Mouse (Mus musculus): ENCODE results near the gene Rassf3.

- TF ChIP-seq CTCF (conservative IDR thresholded peaks at IDR 0.05; ENCODE audit: low read length) (no peak), POU5F1 (IDR thresholded peaks at IDR 0.05; ENCODE audit: borderline replicate concordance, low read length) (no peak), NANOG (IDR thresholded peaks at IDR 0.05; ENCODE audit: borderline replicate concordance, low read length) (no peak)
Observed at GRCm38 (mm10) chr10:121467016-121467415, 9.1 kb downstream of the Rassf3 start.
